Mouse (Mus musculus): ENCODE measurements around the gene Padi1.

Gene Padi1

DNA sequence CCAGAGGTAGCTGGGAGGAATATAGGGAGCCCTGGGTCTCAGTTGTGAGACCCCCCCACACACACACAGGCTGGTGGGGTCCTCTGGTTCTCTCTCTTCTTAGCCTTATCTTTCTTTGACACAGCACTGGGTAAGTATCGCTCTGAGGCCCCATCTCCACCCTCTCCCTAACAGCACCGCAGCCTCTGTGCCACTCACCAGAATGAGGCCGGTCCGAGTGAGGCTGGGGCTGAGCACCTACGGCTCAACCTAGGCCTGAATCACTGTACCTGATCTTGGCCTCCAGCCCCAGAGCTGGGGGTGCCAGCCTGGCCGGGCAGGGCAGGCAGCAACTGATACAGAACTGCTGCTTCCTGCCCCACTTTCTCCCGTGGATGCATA lies 15.2 kb upstream of the Padi1 start:
- no peak for DNase-seq

DNA sequence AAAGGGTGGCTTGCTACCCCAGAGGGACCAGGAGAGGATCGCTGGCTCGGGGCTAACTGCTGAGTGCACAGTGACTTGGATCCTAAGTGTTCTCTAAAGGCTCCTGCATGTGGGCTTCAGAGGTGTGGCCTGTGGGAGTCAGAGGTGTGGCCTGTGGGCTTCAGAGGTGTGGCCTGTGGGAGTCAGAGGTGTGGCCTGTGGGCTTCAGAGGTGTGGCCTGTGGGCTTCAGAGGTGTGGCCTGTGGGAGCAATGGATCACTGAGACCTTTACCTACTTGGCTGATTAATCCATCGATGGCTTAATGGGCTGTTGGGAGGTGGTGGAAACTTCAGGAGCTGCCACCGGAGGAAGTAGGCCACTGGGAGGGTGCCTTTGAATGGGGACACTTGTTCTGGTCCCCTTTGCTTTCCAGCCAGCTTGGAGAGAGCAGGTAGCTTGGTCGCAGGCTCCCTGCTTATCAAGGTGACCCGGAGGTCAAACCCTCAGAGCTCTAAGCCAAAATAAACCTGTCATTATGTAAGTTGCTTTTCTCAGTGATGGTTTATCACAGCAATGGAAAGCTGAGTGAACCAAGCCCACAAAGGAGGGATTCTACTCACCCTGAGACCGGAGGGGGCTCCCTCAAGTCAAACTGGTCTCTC lies 14.7 kb upstream of the Padi1 start:
- no peak for DNase-seq

DNA sequence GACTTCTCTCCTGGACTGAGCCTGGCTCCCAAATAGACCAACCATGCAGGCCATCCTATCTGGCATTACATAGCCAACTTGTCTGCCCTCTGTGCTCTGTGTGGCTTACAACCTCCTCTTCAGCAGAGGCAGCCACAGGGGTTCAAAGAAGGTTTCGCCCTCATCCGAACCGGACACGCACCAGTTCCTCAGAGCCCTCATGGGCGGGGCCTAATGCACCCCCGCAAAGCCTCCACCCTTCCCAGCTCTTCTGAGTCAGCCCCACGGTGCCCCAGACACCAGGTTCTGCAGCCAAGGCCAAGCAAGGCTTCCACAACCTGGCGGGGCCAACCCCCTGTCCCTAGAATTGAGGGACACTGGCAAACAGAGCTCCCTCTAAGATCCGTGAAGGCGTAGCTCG lies 13.7 kb upstream of the Padi1 start:
- no peak for DNase-seq

DNA sequence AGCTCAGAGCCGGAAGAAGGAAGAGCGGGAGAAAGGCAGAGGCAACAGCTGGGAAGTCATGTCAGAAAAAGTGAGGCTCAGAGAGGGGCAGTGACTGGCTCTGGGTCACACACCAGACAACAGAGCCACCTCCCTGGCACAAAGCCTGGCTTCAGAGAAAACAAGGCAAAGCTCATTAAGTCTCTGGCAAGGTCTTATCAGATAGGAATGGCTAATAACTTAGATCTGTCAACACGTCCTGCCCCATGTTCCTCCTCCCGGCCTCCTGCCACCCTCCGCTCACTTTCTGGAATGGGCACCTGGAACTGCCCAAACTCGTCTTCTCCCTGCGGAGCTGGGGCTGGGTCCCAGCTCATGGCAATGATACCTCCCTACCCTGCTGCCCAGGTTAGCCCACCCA lies 12.2 kb upstream of the Padi1 start:
- DNase-seq, result no peak

DNA sequence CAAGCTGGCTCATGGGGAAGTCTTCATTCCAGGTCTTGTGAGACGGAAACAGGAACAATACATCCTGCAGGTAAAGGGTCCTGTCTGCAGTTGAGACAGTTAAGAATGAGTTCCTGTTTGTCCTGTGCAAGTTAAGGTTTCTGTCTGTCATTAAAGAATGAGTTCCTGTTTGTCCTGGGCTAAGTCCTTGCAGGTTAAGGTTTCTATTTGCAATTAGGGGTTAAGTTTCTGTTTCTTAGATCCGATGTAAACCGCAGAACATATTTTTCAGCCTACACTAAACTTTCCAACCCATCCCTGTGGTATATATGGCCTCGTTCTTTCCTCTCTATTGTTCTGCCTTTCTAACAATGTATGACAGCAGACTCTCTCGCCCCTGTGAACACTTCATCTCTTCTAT lies 11.5 kb upstream of the Padi1 start:
- no peak for DNase-seq

DNA sequence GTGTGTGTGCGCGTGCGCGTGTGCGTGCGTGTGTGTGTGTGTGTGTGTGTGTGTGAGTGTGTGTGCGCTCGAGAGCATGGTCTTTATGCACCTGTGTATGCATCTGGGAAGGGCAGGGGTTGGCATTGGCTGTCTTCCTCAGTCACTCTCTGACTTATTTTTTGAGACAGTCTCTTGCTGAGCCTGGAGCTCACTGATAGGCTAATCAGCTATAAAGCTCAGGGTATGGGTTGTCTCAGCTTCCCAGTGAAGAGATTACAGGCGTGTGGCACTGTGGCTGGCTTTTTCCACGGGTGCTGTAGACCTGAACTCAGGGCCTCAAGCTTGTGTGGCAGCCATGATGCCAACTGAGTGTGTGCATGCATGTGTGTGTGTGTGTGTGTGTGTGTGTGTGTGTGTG lies 9.6 kb upstream of the Padi1 start:
- DNase-seq, result no peak

DNA sequence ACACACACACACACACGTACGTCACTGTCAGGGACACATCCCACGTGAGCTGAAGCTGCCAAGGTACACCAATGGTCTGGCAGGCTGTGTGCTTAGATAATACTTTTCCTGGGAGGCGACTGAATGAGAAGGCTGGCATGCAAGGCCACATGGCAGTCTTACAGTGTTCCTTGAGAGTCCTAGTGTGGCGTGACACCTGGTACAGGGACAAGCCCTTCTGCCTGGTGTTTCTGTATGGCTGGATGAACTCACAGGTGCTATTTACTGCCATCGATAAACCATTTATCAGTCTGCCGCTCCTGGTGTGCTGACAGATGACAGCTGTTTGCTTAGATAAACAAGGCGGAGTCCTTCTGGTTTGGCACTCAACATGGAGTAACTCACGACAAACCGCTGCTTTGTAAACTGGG lies 8.9 kb upstream of the Padi1 start:
- no peak for DNase-seq

DNA sequence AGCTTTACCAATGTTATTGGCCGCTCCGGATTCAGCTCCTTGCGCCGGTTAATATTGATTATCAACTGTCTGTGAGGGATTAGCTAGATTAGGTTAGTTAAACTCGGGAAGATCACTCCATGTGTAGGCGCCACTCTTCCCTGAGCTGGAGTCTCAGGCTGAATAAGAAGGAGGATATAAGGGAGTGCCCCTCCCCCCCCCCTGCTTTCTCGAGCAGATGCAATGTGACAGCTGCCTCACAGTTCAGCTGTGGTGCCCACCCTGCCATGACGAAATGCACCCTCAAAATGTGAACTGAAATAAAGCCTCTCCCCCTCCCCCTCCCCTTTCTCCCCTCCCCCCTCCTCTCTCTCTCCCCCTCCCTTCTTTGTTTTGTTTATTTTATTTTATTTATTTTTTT lies 8.0 kb upstream of the Padi1 start:
- no peak for DNase-seq

DNA sequence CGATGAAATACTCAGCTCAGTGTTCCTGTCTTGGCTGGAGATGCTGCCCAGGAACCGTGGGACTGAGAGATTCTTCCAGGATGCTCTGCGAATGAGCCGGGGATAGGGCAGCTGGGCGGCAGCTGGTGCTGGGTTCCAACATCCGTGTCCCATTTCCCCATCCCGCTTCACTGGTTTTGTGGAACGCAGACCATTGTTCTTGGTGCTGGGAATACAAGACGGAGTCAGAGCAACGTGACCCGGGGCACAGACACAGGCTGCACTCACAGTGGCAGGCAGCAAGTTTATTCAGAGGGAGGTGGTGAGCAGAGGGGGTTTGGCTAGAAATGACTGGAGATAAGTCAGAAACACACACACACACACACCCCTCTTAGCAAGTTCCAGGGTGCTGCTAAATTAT lies 3.7 kb upstream of the Padi1 start:
- DNase-seq, result no peak

DNA sequence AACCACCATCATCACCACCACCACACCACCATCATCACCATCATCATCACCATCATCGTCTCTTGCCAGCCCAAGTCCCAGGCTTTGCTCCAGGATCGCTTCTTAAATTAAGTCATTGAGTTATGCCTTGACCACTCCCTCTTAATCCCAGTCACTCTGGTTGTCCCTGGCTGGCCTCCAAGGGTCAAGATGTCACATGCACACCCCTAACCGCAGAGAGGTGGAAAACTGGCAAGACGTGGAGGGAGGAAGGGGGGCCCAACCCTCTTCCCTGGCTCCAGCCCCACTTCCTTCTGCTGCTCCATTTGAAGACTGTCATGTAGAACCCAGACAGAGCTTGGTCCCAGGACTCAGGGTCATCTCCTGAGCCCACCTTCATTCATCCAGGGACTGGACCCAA lies 587 bp downstream of the Padi1 start:
- peak; percentile 28 for DNase-seq

DNA sequence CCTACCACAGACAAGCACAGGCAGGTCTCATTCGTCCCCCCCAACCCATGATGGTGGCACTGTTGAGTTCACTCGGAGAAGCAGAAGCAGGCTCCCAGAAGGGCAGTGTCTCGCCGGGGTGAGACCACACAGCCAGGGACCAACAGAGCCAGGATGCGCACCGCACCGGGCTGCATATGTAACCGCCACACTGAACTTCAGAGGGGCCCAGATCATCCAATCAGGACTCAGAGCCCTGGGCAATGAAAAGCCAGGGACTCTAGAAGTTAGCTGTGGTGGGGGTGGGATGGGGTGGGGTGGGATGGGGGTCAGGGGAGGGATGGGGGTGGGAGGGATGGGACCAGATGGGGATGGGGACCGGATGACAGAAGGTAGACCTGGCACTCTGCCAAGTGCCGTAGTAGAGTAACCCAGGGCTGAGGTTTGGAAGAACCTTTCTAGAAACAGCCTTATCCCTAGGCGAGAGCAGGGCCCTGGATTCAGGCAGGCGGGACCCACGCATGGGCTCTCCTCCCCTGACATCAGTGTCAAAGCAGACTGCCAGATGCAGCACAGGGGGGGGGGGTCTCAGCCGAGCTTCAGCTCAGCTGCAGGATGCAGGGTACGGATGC lies 1.8 kb downstream of the Padi1 start:
- no peak for DNase-seq

DNA sequence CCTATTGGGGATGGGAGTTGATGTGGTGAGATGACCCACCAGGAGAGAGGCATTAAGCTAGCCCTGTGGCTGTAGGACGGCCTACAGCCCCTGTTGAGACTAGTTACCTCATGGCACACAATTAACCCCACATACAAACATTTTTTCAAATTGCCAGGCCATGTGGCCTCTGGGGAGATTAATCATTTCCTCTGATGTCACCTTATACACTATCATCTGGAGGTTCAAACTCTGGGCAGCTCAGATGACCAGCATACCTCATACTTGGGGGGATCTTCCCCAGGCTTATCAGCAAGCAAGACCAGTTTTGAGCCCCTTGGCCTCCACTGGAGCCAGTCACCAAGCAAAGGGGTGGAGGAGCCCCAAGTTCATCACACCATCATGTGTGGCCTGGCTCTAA lies 2.7 kb downstream of the Padi1 start:
- DNase-seq, result no peak

DNA sequence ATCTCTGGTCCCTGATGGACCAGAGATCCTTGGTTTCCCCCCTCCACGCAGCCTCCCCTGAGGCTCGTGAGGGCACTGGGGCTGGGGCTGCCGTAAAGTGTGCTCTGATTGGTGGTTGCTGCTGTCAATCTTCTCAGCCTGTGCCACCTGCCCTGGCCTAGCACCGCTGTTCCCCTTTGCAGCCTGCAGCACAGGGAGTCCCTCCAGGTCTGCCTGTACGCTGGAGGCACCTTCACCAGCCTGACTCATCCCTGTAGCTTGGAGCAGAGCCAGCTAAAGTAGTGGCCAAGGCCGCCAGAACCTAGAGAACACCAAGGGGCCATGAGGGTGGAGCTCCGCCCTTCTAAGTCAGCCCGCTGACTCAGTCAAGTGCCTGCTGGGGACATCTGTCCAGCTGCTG lies 7.7 kb downstream of the Padi1 start:
- DNase-seq, result no peak

DNA sequence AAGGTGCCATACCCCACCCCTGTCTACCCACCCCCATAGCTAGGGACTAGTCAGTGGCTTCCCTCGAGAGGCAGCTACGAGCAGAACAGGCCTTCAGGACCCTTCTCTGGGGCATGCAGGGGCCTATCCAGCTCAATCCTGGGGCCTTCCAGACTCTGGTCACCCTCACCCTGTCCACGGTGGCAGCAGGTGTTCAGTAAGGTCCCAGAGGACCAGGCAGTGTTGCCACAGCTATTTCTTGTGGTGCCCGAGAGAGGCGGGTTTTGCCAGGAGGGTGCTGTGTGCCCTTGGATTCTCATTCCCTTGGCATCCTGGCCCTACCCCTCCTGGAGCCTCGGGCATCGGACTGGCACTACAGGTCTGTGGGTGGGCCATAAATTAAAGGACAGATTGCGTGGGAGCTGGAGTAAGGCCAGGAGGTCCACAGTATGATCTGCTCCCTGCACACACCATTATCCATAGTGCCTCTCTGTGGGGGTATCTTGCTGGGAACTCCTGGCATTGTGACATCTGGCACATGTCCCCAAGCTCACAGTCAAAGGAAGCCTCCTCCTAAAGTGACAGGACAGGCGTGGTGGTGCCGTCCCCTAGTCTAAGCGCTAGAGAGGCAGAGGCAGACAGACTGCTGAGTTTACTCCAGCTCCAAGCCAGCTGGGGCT lies 9.2 kb downstream of the Padi1 start:
- no peak for DNase-seq

DNA sequence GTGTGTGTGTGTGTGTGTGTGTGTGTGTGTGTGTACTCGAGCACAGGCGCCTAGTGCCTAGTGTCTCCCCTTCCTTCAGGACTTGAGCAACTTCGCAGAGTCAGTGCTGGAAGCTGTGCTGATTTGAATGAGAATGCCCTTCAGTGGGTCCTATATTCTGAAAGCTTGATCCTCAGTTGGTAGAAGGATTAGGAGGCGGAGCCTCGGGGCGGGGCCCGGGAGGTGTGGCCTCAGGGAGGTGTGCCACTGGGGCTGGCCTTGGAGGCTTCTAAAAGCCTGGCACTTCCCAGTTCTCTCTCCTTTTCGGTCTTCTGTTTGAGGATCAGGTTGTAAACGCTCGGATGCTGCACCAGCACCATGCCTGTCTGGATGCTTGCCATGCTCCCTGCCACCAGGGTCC lies 9.9 kb downstream of the Padi1 start:
- peak; percentile 12 for DNase-seq

DNA sequence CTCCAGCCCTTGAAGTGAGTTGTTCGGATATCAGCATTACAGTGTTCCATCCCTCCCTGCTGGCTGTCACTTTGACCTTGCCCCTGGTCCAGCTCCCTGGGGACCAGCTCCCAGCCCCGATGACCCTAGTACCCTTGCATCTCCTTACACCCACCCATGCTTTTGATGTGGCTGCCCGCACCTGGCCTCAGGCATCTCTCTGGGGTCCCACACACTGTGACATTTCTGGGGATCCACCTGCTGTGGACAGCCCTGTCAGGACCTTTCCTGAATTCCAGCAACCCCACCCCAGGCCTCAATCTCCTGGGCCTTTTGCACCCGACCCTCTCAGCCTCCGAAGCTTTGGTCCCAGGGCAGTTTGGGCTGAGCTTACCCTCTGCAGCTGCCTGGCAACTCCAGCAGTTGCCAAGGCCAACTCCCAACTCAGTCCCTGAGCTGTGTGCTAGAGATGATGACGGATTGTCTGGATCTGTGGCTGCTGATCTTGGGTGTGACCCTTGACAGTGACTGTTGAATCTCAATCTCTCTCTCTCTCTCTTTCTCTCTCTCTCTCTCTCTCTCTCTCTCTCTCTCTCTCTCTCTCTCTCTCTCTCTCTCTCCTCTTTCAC lies 11.1 kb downstream of the Padi1 start:
- no peak for DNase-seq

DNA sequence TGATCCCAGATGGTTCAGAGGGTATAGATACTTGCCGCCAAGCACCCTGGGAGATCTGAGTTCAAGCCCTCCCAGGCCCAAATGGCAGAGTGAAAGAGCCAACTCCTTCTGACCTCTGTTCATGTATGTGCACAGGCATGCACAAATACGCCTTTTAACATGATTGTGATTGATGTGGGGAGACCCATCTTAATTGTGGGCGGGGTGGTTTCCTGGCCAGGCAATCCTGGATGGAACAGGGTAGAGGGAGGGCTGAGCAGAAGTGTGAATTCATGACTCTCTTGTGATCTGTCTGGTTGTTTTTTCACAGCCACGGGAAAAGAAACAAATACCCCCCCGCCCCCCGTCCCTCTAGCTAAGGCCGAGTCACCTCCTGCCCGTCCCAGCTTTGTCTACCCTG lies 12.8 kb downstream of the Padi1 start:
- no peak for DNase-seq

DNA sequence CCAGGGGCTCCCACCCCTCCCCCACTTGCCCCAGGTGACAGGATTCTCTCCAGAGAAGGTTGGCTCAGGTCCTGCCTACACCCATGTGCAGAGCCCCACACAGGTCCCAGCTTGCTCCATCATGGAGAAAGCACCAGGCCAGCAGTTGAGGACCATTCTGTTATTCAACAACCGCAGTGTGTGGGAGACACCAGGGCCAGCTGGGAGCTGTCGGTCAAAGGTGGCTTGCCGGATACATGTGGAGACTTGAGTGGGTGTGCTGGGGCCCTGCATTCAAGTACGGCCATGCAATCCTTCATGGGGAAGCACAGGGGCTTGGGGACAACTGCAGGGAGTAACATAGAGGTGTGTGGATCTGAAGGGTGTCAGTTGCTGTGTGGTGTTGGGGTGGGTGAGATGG lies 13.8 kb downstream of the Padi1 start:
- no peak for DNase-seq

DNA sequence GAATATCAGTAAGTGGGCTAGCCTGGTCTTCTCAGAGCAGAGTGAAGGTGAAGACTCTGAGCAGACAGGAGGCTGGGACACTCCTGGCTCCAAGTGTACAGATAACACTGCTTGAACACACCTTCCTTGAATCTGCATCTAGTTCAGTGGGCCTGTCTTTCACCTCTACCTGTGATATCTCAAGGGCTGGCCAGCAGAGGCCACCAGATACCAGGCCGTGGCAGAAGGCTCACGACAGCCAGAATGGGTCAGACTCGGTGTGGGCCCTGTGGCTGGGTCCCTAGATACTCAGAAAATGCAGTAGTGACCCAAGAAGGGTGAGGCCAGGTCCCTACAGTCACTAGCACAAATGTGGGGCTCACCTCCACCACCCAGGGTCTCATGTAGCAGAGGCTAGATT lies 18.3 kb downstream of the Padi1 start:
- no peak for DNase-seq

DNA sequence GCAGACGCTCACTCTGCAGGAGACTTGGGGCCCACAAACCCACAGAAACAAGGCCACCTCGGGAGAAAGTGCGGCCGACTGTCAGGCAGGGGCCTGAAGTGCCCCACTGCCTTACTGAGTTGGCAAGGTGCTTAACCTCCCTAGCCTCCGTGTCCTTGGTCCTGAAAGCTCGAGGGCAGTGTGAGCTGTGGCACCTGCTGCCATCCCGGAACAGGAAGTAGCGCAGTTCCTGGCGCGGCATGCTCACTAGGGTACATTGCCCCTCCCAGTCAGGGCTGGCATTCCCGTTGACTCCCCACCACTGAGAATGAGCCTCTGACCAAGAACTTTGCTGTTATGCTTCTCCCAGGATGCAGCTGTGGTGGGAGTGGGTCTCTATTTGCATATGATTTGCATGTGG lies 19.6 kb downstream of the Padi1 start:
- no peak for DNase-seq

DNA sequence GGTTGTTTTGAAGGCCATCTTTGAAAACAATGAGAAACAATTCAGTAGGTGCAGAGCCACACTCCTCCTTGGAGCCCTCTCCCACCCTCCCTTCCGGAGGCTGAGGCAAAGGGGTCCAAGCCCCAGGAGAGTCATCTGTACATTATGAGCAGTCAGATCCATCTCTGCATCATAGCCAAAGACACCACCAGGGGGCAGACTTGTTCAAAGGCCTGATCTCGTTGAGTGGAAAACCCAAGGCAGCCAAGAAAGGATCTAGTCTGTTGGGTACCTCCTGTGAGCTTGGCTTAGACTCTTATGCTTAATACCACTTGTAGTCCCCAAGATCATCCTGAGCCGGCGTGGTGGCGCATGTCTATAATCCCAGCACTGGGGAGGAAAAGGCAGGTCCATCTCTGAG lies 23.6 kb downstream of the Padi1 start:
- DNase-seq, result peak; percentile 60

DNA sequence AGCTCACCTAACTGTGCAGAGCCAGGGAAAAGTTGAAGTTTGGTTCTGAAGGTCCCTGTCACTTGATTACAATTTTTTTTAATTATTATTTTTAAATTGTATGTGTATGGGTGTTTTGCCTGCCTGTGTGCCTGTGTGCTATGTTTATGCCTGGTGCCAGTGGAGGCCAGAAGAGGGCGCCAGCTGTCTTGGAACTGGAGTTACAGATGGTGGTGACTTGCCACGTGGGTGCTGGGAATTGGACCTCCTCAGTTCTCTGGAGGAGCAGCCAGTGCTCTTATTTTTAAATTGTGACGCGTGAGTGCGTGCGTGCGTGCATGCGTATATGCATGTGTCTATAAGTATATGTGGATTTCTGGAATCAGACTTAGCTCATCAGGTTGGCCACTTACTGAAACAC lies 28.2 kb downstream of the Padi1 start:
- DNase-seq, result no peak

DNA sequence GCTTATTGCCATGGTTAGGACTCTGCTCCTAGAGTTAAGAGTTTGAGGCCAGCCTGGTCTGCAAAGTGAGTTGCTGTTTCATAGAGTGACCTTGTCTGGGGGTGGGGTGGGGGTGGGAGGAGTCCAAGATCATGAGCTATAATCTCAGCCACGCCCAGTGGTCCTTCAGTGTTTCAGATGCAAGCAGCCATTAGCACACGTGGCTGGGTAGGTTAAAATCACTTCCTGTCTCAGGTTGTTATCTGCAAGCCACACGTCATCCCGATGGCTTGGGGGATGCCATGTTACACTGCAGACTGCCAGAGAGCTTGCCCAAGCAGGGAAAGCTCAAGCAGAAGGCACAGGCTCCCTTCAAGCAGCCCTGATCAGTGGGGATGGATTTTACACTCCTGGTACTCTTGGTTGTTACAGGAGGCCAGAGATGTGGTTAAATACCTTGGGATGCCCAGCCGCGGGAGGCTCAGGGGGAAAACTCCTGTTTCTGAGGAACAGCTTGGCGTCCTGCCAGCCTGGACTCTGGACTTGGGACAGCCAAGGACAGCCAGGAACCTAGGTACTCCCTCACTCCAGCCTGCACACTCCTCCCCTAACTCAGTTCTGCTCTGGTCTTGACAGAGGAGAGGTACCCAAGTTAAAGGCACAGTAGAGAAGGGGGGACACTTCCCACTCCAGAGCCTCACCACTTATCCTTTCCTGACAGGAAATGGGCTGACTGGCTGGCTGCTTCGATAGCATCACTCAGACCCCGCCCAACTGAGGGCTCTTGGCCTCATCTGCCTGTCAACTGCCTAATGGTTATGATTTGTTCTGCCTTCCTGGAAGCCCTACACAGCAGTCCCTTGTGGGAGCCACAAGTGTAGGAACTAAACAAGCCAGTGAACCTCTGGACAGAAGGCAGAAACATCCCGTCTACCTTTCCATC lies 29.3 kb downstream of the Padi1 start:
- DNase-seq, result peak; percentile 53
